In the genomic region with DNA sequence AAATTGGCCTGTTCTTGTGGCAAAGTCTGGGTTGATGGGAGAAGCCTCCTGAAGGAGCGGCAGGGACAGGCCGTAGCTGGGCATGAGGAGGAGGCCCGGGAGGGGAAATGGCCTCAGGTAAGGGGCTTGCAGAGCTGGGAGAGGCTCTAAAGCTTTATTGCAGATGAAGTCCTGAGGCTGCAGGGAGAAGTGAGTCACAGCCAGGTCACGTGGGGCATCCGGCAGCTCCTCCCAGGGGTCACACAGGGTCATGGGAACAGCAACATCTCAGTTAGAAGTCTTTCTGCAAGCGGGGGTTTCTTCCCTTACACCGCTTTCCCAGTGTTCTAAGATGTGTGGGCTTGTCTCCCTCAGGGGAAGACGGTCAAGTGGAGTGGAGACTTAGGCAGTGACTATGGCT, we compare ENCODE assay signal across 8 mouse cellular contexts. TPM values are rescaled to one million over a fixed set of nuclear protein-coding genes. Genes with fewer than 3 reads are reported as not detected.
A peak's percentile ranks its signal among the peaks of the same experiment; 100 is the strongest.
DNase-seq lines count a peak whose midpoint lies in the region; ATAC-seq and TF ChIP-seq lines count a peak whose summit lies in the region.

No protein-coding gene starts in this region.

- no peak for TF ChIP-seq EP300 in MEL (IDR thresholded peaks at IDR 0.05; ENCODE audit: low read depth in 1 of 2, low read length in 2 of 2)

- no peak for TF ChIP-seq RAD21 in MEL (IDR thresholded peaks at IDR 0.05; ENCODE audit: low read depth, low read length)

- 52% methylated on average over 8 of the region's 8 CpGs for WGBS in kidney, adult 2 months
- WGBS in intestine, embryonic 15.5 days = 22% methylated on average over 8 of the region's 8 CpGs
- WGBS in forebrain, embryonic 14.5 days = 52% methylated on average over 8 of the region's 8 CpGs

- no peaks in the 10 kb centered on the region for H3K36me3 ChIP-seq in kidney, adult 2 months (ENCODE audit: control insufficient read depth, insufficient read depth, low read length)
- H3K36me3 ChIP-seq in MEL (ENCODE audit: control insufficient read depth in 1 of 2, insufficient read depth in 2 of 2, low read length in 2 of 2) = peaks cover 0 to 17% of the 10 kb centered on the region in 2 experiments; a peak in 2 of 4 replicates
- no peaks in the 10 kb centered on the region for H3K36me3 ChIP-seq in intestine, embryonic 15.5 days
- H3K36me3 ChIP-seq in forebrain, embryonic 14.5 days (ENCODE audit: control insufficient read depth, insufficient read depth, low read length) = no peaks in the 10 kb centered on the region

- DNase-seq in kidney, adult 2 months = peak; percentile 73
- no peak for DNase-seq in kidney, adult 9 months
- DNase-seq in MEL (ENCODE audit: low read depth, low spot score) = peak; percentile 65
- peak; percentile 78 for DNase-seq in gastrocnemius, adult 18-20 months (ENCODE audit: low spot score)
- no peak for DNase-seq in cerebellum, adult 11-12 months
- no peak for DNase-seq in forebrain, embryonic 14.5 days (ENCODE audit: low spot score)

- no peaks in the 10 kb centered on the region for H3K9me3 ChIP-seq in MEL (replicated peaks; ENCODE audit: insufficient read depth, low read length)
- no peaks in the 10 kb centered on the region for H3K9me3 ChIP-seq in intestine, embryonic 15.5 days
- no peaks in the 10 kb centered on the region for H3K9me3 ChIP-seq in forebrain, embryonic 14.5 days (replicated peaks; ENCODE audit: control insufficient read depth, low read length)

- peak overlapping the region; percentile 24; the same call in 1 of the 2 replicates for H3K27ac ChIP-seq in kidney, adult 2 months (ENCODE audit: insufficient read depth, low read depth, low read length)
- H3K27ac ChIP-seq in MEL (ENCODE audit: control insufficient read depth, low read depth, low read length) = peak overlapping the region; percentile 22; the same call in 1 of the 2 replicates
- peak overlapping the region; percentile 20 for H3K27ac ChIP-seq in intestine, embryonic 15.5 days
- H3K27ac ChIP-seq in forebrain, embryonic 14.5 days (ENCODE audit: low read depth, low read length) = no peak overlapping the region

- no peaks in the 10 kb centered on the region for H3K79me2 ChIP-seq in MEL (ENCODE audit: control insufficient read depth, insufficient read depth, low read length, poor library complexity)

- no peak overlapping the region for H3K9ac ChIP-seq in MEL (ENCODE audit: control insufficient read depth, low read depth, low read length, poor library complexity, severe bottlenecking)
- no peak overlapping the region for H3K9ac ChIP-seq in intestine, embryonic 15.5 days
- no peak overlapping the region for H3K9ac ChIP-seq in forebrain, embryonic 14.5 days (ENCODE audit: low read length)

- 0 out of 2 replicates have a peak, but pooled peaks cover 3% of the 10 kb centered on the region for H3K4me1 ChIP-seq in kidney, adult 2 months (ENCODE audit: control insufficient read depth, insufficient read depth, low read length)
- peaks cover 0 to 37% of the 10 kb centered on the region in 2 experiments; a peak in 2 of 4 replicates for H3K4me1 ChIP-seq in MEL (ENCODE audit: control insufficient read depth in 1 of 2, insufficient read depth in 2 of 2, low read length in 2 of 2)
- H3K4me1 ChIP-seq in intestine, embryonic 15.5 days (replicated peaks) = peaks cover 14% of the 10 kb centered on the region
- H3K4me1 ChIP-seq in forebrain, embryonic 14.5 days (ENCODE audit: control insufficient read depth, insufficient read depth, low read length) = peaks cover 5% of the 10 kb centered on the region

- peak; percentile 57 for ATAC-seq in intestine, embryonic 15.5 days
- peak; percentile 59 for ATAC-seq in monocyte, adult 5-6 weeks (replicated peaks; ENCODE audit: insufficient number of reproducible peaks, low FRiP score, low TSS enrichment, poor library complexity, severe bottlenecking)
- ATAC-seq in forebrain, embryonic 14.5 days = no peak

- H3K4me3 ChIP-seq in kidney, adult 2 months (ENCODE audit: insufficient read depth, low read depth, low read length) = no peak overlapping the region
- H3K4me3 ChIP-seq in MEL (ENCODE audit: control insufficient read depth in 1 of 2, insufficient read depth in 1 of 2, low read depth in 2 of 2, low read length in 2 of 2) = no peak overlapping the region
- H3K4me3 ChIP-seq in intestine, embryonic 15.5 days (replicated peaks) = no peak overlapping the region
- no peak overlapping the region for H3K4me3 ChIP-seq in forebrain, embryonic 14.5 days (ENCODE audit: low read depth, low read length)

- TF ChIP-seq CTCF in kidney, adult 2 months (conservative IDR thresholded peaks at IDR 0.05; ENCODE audit: insufficient read depth, insufficient read length, low read depth, low read length) = no peak
- TF ChIP-seq CTCF in MEL (IDR thresholded peaks at IDR 0.05 in 2 of 3, conservative IDR thresholded peaks at IDR 0.05 in 1 of 3; ENCODE audit: control insufficient read depth in 1 of 3, insufficient read depth in 1 of 3, low read depth in 2 of 3, low read length in 3 of 3, poor library complexity in 1 of 3, severe bottlenecking in 1 of 3) = no peak

- H3K27me3 ChIP-seq in kidney, adult 2 months (replicated peaks; ENCODE audit: control insufficient read depth, insufficient read depth, low read length) = no peaks in the 10 kb centered on the region
- no peaks in the 10 kb centered on the region for H3K27me3 ChIP-seq in MEL (ENCODE audit: control insufficient read depth in 1 of 2, insufficient read depth in 2 of 2, low read length in 2 of 2)
- H3K27me3 ChIP-seq in intestine, embryonic 15.5 days (replicated peaks) = no peaks in the 10 kb centered on the region
- no peaks in the 10 kb centered on the region for H3K27me3 ChIP-seq in forebrain, embryonic 14.5 days (replicated peaks; ENCODE audit: control insufficient read depth, insufficient read depth, low read length)

- peak overlapping the region; percentile 7; the same call in 1 of the 2 replicates for H3K4me2 ChIP-seq in intestine, embryonic 15.5 days (replicated peaks)
- H3K4me2 ChIP-seq in forebrain, embryonic 14.5 days (ENCODE audit: low read length) = no peak overlapping the region

- no peak for TF ChIP-seq POLR2A in kidney, adult 2 months (IDR thresholded peaks at IDR 0.05; ENCODE audit: low read depth, low read length)
- no peak for TF ChIP-seq POLR2A in MEL (IDR thresholded peaks at IDR 0.05; ENCODE audit: control insufficient read depth in 1 of 2, insufficient read depth in 1 of 2, low read depth in 1 of 2, low read length in 2 of 2, poor library complexity in 1 of 2)

TF ChIP-seq in MEL, 35 proteins besides CTCF, POLR2A, EP300 and RAD21:
- TF ChIP-seq USF1 (IDR thresholded peaks at IDR 0.05; ENCODE audit: low read depth, low read length) = peak; percentile 93
- TF ChIP-seq USF2 (IDR thresholded peaks at IDR 0.05; ENCODE audit: borderline replicate concordance in 1 of 2, insufficient read depth in 1 of 2, low read depth in 1 of 2, low read length in 2 of 2) = peak in 1 of 2 experiments; percentile 72; a peak in 2 of 4 replicates
- TF ChIP-seq ELF1 (IDR thresholded peaks at IDR 0.05; ENCODE audit: low read depth, low read length) = no peak
- peak; percentile 83 for TF ChIP-seq MAX (IDR thresholded peaks at IDR 0.05; ENCODE audit: low read length)
- no peak for TF ChIP-seq MXI1 (IDR thresholded peaks at IDR 0.05; ENCODE audit: low read depth, low read length)
- TF ChIP-seq TAL1 (IDR thresholded peaks at IDR 0.05; ENCODE audit: low read length) = no peak
- no peak for TF ChIP-seq GABPA (IDR thresholded peaks at IDR 0.05; ENCODE audit: low read depth, low read length)
- TF ChIP-seq BHLHE40 (IDR thresholded peaks at IDR 0.05; ENCODE audit: borderline replicate concordance, low read depth, low read length) = no peak

RNA-seq across cellular contexts. Expression of a gene that starts 8.5 kb away (rescaled TPM):
- polyA plus RNA-seq in kidney, adult 2 months (2012; rRNA removed) = 42.1 and 55.5 TPM in 2 replicates
- total RNA-seq in MEL (2012; rRNA removed) = 9.8 and 11.7 TPM in 2 replicates
- polyA plus RNA-seq in MEL (2012; ENCODE audit: insufficient read depth in 1 of 2, insufficient read length in 2 of 2, low read depth in 1 of 2, low replicate concordance in 2 of 2, missing spikeins in 1 of 2) = 10 to 100 TPM in 1 of 2 experiments, not detected in 1; 23.7 TPM
- total RNA-seq in gastrocnemius, adult 18-20 months (2021) = 100 to 1,000 TPM; 141 to 168 TPM
- 3.4 and 4.0 TPM in 2 replicates for polyA plus RNA-seq in intestine, embryonic 15.5 days (2015; fragmentation: Nextera tagmentation; extraction: Ambion mirVana)
- 35.7 to 65.7 TPM (median 49.1 TPM) in 3 replicates for total RNA-seq in monocyte, adult 5-6 weeks (2017)
- polyA plus RNA-seq in forebrain, embryonic 14.5 days (2014; fragmentation: Nextera tagmentation; extraction: Ambion mirVana) = 6.0 and 6.3 TPM in 2 replicates

Comparison
In these comparisons a context has a peak if more than half of its experiments do, and no peak if none do; other contexts are left out.
1. DNase-seq: peak in kidney, adult 2 months (single experiment), MEL (single experiment) and gastrocnemius, adult 18-20 months (single experiment); none in kidney, adult 9 months (single experiment), cerebellum, adult 11-12 months (single experiment) and forebrain, embryonic 14.5 days (single experiment).